Mouse (Mus musculus): ENCODE measurements around the gene Cox17. TPM values are rescaled to one million over a fixed set of nuclear protein-coding genes. Genes with fewer than 3 reads are reported as not detected.

The Cox17 gene
- polyA plus RNA-seq (2017; shearing (Covaris generic)), result 202 TPM

DNA sequence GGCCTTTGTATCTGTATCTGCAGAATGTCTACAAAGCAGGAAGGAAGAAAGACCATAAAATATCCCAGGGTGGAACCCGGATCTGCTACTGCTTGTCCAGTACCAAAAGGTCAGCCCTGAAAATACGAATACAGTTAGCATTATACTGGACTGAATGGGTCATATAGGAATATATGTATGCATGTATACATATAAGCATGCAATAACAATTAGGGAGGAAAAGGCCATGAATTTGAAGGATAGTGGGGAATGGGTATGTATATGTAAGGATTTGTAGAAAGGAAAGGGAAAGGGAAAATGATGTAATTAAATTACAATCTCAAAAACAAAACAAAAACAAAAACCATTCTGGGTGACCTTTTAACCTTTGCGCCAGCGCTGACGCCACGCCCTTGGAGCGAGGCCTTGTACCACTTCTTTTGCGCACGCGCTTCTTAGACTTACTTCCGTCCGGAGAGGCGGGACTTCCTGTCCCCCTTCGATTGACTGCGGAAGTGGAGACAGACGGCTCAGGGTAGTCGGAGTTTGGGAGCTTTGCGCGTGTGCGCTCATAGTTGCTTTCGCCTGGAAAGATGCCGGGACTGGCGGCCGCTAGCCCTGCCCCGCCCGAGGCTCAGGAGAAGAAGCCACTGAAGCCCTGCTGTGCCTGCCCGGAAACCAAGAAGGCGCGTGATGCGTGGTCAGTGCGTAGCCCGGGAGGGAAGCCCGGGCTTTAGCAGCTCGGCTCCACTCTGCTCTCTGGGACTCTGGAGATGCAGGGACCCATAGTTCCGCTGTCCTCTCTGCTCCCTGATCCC, at the start of gene Cox17, which contains the start of gene Gm21987:
Gene Cox17, plus strand, starts transcription at position 463 of the 797 bp plus-strand sequence.
Gene Gm21987, plus strand, starts transcription at position 512 of the 797 bp plus-strand sequence.

DNA sequence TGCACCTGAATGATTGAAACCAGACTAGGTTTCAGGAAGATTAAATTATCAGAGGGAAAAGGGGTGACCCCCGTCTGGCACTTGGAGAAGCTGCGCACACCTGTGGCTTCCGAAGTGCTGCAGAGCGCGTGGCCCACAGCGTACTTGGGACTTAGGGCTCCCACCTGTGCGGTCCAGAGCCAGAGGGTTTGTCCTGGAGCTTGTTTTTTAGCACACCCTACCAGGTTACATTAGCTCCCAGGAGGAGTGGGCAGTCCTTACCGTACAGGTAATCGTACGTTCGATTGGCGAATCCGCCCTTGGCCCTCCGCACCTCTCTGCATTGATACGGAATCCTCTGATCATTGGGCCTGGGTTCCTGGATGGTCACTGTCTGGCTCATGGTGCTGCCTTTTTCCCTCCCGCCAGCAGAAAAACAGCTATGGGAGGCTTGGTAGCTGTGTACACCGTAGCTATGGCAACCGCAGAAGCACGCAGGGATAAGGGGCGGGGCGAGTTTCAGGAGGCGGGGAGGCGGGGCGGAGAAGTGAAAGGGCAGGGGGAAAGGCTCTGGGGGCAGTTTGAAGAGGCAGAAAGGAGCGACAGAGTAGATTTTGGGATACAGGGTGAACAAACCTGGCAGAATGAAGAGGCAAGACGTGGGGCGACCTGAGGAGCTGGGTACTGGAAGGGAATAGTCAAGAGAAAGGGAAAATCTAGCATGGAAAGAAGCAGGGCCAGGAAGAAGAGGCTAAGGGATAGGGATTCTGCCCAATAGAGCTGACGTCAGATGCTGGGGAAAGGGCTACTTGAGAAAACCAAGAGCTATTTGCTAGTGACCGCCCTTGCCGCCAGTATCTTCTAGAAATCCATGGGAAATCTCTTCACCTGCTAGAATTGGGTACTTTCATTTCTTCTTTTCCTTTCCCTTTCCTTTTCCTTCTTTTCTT, 5.1 kb upstream of the Cox17 start, which contains the start of gene Maats1:
Gene Maats1, minus strand, starts transcription at position 748 of the 929 bp plus-strand sequence.

DNA sequence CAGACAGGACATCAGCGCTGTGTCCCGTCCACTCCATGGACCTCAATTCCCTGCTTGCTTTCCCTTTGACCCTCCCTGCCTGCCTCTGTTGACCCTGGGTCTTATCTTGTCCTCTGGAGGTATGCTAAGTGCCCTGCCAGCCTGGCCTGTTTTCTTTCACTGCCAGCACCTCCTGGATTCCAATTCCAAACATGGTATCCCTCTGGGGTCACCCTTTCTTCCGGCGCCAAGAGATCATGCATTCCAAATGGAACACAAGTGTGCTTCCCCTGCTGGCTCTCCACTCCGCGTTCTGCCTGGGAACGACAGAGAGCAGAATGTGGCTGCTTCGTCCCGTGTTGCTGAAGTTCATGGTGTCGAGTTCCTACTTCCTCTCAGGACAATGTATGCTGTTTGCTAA, 15.1 kb downstream of the Cox17 start, which contains the start of gene Popdc2:
Gene Popdc2, plus strand, starts transcription at position 277 of the 400 bp plus-strand sequence.

Other genes with a start within 250 kb of the Cox17 start
- gene Nr1i2, start 52.2 kb upstream of the Cox17 start, polyA plus RNA-seq (2017; shearing (Covaris generic)), result not detected
- not detected for gene Maats1, start 4.8 kb upstream of the Cox17 start, polyA plus RNA-seq (2017; shearing (Covaris generic))
- gene Gm21987, start within 50 bp of the Cox17 start, polyA plus RNA-seq (2017; shearing (Covaris generic)), result not detected
- 6.8 TPM for gene Popdc2, start 15.2 kb downstream of the Cox17 start, polyA plus RNA-seq (2017; shearing (Covaris generic))
- gene Pla1a, start 86.2 kb downstream of the Cox17 start, polyA plus RNA-seq (2017; shearing (Covaris generic)), result 0.19 TPM
- 49.2 TPM for gene Adprh, start 105.7 kb downstream of the Cox17 start, polyA plus RNA-seq (2017; shearing (Covaris generic))
- 2.8 TPM for gene Cd80, start 108.6 kb downstream of the Cox17 start, polyA plus RNA-seq (2017; shearing (Covaris generic))
- 3.9 TPM for gene Timmdc1, start 175.7 kb downstream of the Cox17 start, polyA plus RNA-seq (2017; shearing (Covaris generic))
- gene Poglut1, start 203.3 kb downstream of the Cox17 start, polyA plus RNA-seq (2017; shearing (Covaris generic)), result 24.5 TPM
- gene Tmem39a, start 211.7 kb downstream of the Cox17 start, polyA plus RNA-seq (2017; shearing (Covaris generic)), result 55.3 TPM

Data from effector memory CD4-positive, alpha-beta T cell, adult 5 months (primary cell).